Mouse (Mus musculus) naive thymus-derived CD4-positive, alpha-beta T cell, adult 5 months (primary cell): Measurements from ENCODE around the gene Prkcg. TPM values are rescaled to one million over a fixed set of nuclear protein-coding genes. Genes with fewer than 3 reads are reported as not detected.

Experiments used
- polyA plus RNA-seq: library from polyadenylated mRNA; unstranded; fragments of 100-300 nt; shearing (Covaris generic); gene quantifications from one replicate; pipeline ENCODE4 v1.2.1, GENCODE M21; 2017

Gene Prkcg
- not detected for polyA plus RNA-seq

DNA sequence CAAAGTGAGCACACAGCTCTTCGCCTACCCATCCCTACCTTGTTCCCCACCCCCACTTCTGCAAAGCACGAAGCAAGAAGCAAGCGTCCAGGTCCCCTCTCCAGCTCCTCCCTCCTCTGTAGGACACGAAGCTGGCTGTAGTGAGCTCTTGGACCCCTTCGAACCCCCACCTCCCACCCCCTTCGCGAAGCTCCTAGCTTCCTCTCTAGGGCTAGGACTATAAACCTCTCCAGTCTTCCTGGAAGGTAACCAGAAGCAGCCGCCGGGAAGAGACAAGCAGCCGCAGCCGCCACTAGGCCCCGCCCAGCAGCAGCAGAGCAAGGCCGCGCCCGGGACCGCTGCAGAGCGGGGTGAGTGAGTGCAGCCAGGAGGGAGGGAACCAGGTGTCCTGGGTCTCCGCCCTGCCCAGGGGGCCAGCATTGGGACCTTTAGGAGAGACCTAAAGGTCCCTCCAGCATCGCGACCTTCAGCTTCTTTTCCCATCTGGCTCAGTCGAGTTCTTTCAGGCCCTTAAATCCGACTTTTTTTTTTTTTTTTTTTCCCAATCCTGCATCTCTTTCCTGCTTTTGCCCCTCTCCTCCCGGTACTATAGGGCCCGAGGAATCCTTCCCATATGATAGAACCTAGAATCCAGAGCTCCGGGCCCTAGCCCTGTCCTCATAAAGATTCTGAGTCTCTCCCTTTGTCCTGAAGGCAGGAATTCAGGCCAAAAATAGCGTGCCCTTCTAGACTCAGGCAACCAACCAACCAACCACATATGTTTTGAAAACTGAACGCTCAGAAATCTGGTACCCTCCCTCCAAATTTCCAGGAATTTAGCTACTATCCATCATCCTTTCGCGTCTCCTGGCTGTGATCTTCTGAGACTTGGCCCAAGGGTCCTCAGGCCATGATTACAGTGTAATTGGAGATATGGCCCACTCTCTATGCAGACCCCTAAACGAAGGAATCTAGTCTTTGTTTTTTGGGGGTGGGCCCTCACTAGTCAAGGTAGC is at the start of gene Prkcg, which contains the start of gene Myadm:
Gene Prkcg (plus strand): TSS at position 204 of the 995 bp plus-strand sequence.
Gene Myadm (plus strand): TSS at position 105 of the 995 bp plus-strand sequence.

DNA sequence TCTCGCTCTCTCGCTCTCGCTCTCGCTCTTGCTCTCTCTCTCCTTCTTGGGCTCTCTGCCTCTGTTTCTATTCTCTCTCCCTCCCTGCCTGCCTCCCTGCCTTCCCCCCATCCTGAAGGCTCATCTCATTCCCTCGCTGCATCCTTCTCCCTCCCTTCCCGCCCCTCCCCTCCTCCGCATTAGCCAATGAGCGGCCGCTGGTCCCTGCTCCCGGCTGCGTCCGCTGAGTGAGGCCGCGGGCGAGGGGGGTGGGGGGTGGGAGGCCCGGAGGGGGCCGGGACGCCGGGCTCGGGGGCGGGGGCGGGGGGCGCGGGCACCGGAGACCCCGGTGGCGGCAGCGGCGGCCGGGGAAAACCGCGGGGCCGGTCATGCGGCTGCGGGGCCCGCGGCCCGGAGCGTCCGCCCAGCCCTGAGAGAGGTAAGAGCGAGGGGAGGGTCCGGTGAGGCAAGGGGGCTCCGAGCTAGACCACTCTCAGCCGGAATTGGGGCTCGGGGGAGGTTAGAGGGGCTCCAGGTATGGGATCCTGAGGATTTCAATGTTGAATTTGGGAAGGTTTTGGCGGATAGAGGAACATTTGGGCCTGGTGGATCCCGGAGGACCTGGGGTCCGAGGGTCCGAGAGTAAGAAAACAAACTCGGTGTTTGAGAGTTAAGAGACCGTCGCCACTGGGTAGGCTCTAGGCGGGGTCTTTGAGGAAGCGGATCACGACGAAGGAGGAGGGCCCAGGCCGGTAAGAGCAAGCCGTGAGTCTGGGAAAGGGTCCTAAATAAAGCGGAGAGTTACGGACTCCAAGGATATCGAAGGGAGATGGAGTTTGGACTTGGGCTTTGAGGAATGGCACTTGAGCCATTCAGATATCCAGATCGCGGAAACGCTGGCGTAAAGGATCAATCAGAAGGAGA is 43.9 kb downstream of the Prkcg start, which contains the start of gene Cacng7:
Gene Cacng7 (plus strand): TSS at position 337 of the 903 bp plus-strand sequence.

Other genes starting within 250 kb of the Prkcg start
- gene AU018091, start 120.0 kb upstream of the Prkcg start, polyA plus RNA-seq = not detected
- not detected for gene Nlrp12, start 39.4 kb upstream of the Prkcg start, polyA plus RNA-seq
- 0.27 TPM for gene Myadm, start 99 bp upstream of the Prkcg start, polyA plus RNA-seq
- gene Cacng7, start 43.8 kb downstream of the Prkcg start, polyA plus RNA-seq = not detected
- not detected for gene Cacng8, start 101.5 kb downstream of the Prkcg start, polyA plus RNA-seq
- not detected for gene Cacng6, start 135.0 kb downstream of the Prkcg start, polyA plus RNA-seq
- gene Tarm1, start 213.4 kb downstream of the Prkcg start, polyA plus RNA-seq = not detected